Mouse (Mus musculus) embryonic facial prominence, embryonic 14.5 days (tissue): ENCODE measurements at regions not wholly inside any gene's neighbourhood (a gene's known extent, or its start where the extent isn't known, plus 50 kb on each side); places are given as distances from the start of the nearest gene placed in this dataset.

Source experiments
- ATAC-seq: fragments of 200-750 bp; cut with Nextera tagmentation; 2 replicates; pipeline ENCODE4 v1.8.0; 2017; ENCODE audit warnings: low read depth, moderate number of reproducible peaks, moderate TSS enrichment
- DNase-seq: peaks from one replicate; pipeline ENCODE4 v3.0.0-alpha.2; 2015; ENCODE audit warnings: low spot score
- H3K27ac ChIP-seq: fragments of 300-500 bp; sonication (generic); replicated peaks from 2 replicates; pipeline ENCODE4 v1.5.1; 2014; ENCODE audit warnings: low read depth, mild to moderate bottlenecking, low read length, moderate library complexity
- H3K27me3 ChIP-seq: fragments of 300-500 bp; sonication (generic); replicated peaks from 2 replicates; pipeline ENCODE4 v1.6.1; 2014; ENCODE audit warnings: low read length; ENCODE audit not compliant: control insufficient read depth, insufficient read depth
- H3K36me3 ChIP-seq: fragments of 300-500 bp; sonication (generic); 2 replicates; pipeline ENCODE4 v1.6.1; 2014; ENCODE audit warnings: low read length, mixed read lengths; ENCODE audit not compliant: control insufficient read depth, insufficient read depth
- H3K4me1 ChIP-seq: fragments of 300-500 bp; sonication (generic); 2 replicates; pipeline ENCODE4 v1.6.1; 2014; ENCODE audit warnings: antibody characterized with exemption, low read length; ENCODE audit not compliant: control insufficient read depth, insufficient read depth
- H3K4me2 ChIP-seq: fragments of 300-500 bp; sonication (generic); 2 replicates; pipeline ENCODE4 v1.6.1; 2014; ENCODE audit warnings: low read depth, mild to moderate bottlenecking, low read length, moderate library complexity, mixed read lengths
- H3K4me3 ChIP-seq: fragments of 300-500 bp; sonication (generic); 2 replicates; pipeline ENCODE4 v1.5.1; 2014; ENCODE audit warnings: low read depth, mild to moderate bottlenecking, low read length
- H3K9ac ChIP-seq: fragments of 300-500 bp; sonication (generic); 2 replicates; pipeline ENCODE4 v1.6.1; 2014; ENCODE audit warnings: low read depth, mild to moderate bottlenecking, low read length, moderate library complexity, mixed read lengths
- H3K9me3 ChIP-seq: fragments of 300-500 bp; sonication (generic); 2 replicates; pipeline ENCODE4 v1.6.1; 2016; ENCODE audit warnings: low read length; ENCODE audit not compliant: control insufficient read depth
- WGBS: fragments of 180-500 bp; shearing (Covaris S2); extraction: QIAGEN DNeasy Blood & Tissue Kit; methylation state at CpG from one replicate; pipeline ENCODE4 v1.1.7; 2014; 5-methylcytosine and 5-hydroxymethylcytosine counted together

DNA sequence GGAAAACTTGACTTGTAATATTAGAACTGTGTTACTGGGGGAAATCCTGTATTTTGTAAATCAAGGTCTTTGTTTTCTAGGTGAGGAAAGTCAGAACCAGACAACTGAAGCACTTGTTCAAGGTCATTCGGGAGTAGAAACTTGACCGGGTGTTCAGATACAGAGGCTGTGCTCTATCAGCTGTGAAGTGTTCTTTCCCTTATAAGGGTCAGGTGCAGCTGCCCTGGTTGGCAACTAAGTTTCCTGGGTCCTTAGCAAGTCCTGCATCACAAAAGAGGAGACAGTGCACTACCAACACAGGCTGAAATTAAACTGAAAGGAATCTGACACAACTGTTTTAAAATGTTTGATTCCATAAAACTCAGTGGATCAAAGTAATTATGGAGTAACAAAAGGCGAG is 406.6 kb downstream of the Nup35 start:
- no peak overlapping the region for H3K27ac ChIP-seq
- peaks cover 7% of the 10 kb centered on the region; the same call in 1 of the 2 replicates for H3K9me3 ChIP-seq
- no peak overlapping the region for H3K4me3 ChIP-seq
- no peak for ATAC-seq
- DNase-seq = no peak
- no peak overlapping the region for H3K4me2 ChIP-seq
- no peak overlapping the region for H3K9ac ChIP-seq
- H3K27me3 ChIP-seq = no peaks in the 10 kb centered on the region
- WGBS = 88% methylated on average over 3 of the region's 3 CpGs
- H3K36me3 ChIP-seq = no peaks in the 10 kb centered on the region
- H3K4me1 ChIP-seq = no peaks in the 10 kb centered on the region
